Mouse (Mus musculus) forelimb bud, embryonic 11.5 days (tissue): ENCODE measurements around the gene Rbak.
"Not testable (repeated sequence)": the region's sequence is repeated elsewhere in the genome, so short reads cannot be mapped to it uniquely, and the experiment has no call there.

ENCODE experiments used
- DNase-seq: peaks from one replicate; pipeline ENCODE4 v3.0.0-alpha.2; 2012; ENCODE audit warnings: low read depth, low spot score

Gene Rbak

DNA sequence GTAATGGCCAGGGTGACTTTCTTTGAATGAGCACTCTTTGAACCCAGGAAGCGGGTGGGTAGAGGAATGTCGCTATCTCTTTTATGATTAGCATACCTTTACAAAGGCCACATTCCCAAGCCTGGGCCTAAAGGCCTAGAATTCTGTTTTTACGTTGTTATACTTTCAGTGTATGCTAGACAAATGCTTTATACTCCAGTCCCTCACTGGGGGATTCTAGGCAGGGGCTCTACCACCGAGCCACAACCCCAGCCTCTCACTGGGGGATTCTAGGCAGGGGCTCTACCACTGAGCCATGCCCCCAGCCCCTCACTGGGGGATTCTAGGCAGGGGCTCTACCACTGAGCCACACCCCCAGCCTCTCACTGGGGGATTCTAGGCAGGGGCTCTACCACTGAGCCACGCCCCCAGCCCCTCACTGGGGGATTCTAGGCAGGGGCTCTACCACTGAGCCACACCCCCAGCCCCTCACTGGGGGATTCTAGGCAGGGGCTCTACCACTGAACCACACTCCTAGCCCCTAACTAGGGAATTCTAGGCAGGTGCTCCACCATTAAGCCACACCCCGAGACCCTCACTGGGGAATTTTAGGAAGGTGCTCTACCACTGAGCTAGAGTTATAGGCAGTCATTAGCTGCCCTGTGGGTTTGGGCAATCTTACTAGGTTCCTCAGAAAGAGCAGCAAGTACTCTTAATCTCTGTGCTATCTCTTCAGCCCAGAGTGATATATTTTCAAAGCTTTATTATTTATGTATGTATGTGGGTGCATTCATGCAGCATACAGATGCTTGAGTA, 46.2 kb downstream of the Rbak start:
- DNase-seq = not testable (repeated sequence)

DNA sequence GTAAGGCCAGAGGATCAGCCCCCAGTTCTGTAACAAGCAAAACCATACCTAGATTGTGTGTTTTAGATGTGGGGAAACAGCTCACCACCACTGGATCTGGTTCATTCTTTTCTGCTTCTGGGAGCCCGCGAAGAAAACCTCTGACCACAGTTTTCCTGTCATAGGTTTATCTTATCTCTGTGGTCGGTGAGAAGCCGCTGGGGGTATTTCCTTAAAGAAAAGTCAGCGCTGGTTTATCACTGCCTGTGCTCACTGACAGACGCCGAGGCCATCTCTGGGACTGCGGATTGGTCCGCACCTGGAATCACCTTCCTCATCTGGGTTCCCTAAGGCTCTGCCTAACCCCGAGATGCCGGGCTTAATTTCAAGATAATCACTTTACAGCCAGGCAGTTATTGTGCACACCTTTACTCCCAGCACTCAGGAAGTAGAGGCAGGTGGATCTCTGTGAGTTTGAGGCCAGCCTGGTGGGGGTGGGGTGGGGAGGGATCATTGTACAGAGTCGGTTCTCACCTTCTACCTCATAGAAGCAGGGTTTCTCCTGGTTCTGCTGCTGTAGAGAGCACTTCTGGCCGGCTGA, 47.5 kb downstream of the Rbak start:
- no peak for DNase-seq

DNA sequence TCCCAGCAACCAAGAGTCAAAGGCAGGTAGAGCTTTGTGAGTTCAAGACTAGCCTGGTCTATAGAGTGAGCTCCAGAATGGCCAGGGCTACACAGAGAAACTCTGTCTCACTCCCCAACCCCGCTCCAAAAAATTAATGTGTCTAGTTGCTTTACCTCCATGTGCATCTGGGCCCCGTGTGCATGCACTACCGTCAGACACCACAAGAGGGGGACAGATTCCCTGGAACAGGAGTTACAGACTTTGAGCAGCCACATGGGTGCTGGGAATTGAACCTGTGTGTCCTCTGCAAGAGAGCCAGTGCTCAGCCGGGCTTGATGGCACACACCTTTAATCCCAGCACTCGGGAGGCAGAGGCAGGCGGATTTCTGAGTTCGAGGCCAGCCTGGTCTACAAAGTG, 50.2 kb downstream of the Rbak start:
- peak; percentile 16 for DNase-seq

DNA sequence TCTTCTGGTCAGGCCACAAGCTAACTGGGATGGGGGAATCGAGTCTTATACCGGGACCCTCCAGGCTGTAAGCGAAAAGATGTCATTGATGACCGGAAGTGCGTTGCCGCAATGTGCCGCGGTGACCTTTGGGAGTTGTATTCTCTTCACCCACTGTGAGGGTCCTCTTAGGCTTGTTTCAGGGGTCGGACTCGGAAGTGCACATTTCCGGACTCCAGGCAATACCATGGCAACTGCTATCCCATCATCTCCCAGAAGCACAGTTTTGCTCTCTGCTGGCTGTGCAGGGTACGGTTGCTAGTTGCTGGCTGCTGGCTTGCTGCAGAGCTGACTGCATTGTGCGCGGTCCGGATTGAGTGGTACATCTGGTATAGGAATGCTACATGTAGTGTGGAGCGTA, 51.5 kb downstream of the Rbak start:
- no peak for DNase-seq

DNA sequence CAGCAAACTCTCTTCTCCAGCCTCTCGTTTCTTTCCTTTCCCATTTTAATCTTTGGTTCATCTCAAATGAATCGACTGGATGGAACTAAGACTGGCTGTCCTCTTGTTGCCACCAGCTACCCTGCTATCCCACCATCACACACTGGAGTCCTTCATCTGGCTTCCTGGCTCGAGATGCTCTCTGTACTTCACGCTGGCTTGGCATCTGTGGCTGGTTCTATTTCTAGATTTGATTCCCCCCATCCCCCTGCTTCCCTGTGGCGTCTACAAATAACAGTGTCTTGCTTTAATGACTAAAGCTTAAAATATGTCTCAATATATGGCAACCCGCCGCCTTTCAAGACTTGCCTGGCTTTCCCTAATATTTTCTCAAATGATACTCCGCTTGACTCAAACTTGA, 52.7 kb downstream of the Rbak start:
- DNase-seq = no peak

DNA sequence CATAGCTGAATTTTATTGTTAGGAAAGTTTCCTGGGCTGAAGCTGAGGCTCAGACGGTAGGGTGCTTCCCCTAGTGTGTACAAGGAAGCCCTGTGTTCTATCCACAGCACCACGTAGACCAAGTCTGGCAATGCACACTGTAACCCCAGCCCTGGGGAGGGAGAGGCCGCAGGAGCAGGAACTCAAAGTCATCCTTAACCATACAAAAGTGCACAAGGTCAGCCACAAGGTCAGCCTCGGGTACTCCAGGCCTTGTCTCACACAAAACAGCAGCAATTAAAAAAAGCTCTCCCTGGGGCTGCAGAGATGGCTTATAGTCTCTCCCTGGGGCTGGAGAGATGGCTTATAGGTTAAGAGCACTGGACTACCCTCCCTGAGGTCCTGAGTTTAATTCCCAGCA, 53.7 kb downstream of the Rbak start:
- DNase-seq = no peak

DNA sequence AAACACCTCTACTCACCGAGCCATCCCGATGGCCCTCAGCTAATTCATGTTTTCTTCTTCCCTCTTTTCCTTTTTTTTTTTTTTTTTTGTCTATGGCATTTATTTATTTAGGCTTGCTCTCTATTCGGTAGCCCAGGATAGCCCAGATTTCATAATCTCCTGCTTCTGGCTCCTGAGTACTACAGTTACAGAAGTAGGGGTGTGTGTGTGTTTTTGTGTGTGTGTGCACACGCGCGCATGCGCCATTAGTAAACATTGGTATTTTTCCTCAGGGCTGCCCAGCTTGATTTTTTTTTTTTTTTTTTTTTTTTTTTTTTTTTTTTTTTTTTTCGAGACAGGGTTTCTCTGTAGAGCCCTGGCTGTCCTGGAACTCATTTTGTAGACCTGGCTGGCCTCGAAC, 54.5 kb downstream of the Rbak start:
- DNase-seq = no peak

DNA sequence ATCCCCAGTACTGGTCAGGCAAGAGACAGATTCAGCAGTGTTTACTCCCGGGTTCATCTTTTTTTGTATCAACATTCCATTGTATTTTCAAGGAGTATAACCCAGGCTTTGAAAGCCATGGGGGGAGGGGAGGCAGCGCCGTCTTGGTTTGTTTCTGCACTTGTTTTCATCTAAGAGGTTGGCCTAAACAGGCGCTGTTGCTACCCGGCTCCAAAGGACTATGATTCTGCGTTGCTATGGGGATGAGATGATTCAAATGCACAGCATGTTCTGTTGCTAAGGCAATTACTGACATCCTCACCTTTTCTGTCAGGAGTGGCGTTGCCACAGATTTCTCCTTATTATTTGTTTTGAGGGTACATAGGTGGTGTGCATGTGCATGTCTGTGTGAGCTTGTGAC, 55.0 kb downstream of the Rbak start:
- no peak for DNase-seq

DNA sequence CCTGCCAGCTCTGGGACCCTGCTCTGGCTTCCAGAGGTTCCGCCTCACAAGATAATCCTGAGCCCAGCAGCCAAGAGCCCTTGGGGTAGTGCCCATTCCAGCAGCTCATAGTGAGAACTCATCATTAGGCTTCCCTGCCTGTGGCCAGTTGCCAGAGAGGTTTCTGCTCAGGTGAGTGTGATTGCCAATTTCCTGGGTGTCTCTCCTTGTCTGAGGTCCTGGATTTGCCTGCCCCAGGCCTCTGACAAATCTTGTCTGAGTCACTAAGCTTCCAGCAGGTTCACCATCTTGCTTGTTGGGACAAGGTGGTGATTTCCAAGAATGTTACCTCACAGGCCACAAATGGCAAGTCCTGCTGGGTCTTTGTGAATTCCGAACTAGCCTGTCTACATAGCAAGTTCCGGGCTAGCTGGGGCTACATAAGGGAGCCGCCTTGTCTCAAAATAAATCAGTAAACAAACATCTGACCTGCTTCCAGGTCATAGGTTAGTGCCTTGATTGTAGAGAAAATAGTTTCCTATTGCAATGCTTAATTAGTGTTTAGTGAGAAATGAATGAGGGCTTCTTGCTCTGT, 55.7 kb downstream of the Rbak start:
- no peak for DNase-seq

DNA sequence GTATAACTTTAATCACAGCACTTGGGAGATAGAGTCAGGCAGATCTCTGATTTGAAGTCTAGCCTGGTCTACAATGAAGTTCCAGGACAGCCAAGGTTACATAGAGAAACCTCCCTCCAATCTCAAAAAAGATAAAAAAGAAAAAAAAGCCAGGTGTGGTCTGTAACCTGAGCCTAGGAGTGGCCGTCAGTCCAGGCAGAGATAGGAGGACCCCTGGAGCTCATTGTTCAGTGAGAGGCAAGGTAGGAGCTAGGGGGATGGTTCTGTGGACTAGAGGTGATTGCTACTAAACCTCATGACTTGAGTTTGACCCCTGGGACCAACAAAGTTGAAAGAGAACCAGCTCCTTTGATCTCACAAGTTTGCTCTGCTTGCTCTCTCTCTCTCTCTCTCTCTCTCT, 57.9 kb downstream of the Rbak start:
- DNase-seq = no peak
